Mouse (Mus musculus): ENCODE measurements at regions not wholly inside any gene's neighbourhood (a gene's known extent, or its start where the extent isn't known, plus 50 kb on each side); places are given as distances from the start of the nearest gene placed in this dataset.
"Not testable (repeated sequence)": the region's sequence is repeated elsewhere in the genome, so short reads cannot be mapped to it uniquely, and the experiment has no call there.

DNA sequence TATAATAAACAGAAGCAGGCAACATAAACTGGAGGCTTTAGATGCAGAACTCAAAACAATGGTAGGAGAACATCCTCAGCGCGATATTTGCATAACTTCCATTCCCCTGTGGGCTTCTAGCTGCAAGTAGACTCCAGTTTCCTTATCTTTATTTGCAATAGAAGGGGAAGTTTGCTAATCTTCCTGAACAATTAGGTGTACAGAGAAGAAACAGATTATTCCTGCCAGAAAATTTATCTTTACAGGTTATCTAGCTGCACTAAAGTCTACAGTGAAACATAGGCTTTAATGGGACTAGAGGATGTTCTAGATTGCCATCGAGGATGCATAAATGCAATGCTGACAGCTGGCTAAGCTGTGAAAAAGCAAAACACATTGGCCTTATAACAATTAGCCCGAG is 1544.0 kb downstream of the Efna5 start:
- no peak for DNase-seq

GRCm38 (mm10) chr17:61325401-61325800 is 1555.7 kb downstream of the Efna5 start:
- DNase-seq, result no peak

- no peak for DNase-seq
These were observed 1560.3 kb downstream of the Efna5 start for GRCm38 (mm10) chr17:61320865-61321264.

DNA sequence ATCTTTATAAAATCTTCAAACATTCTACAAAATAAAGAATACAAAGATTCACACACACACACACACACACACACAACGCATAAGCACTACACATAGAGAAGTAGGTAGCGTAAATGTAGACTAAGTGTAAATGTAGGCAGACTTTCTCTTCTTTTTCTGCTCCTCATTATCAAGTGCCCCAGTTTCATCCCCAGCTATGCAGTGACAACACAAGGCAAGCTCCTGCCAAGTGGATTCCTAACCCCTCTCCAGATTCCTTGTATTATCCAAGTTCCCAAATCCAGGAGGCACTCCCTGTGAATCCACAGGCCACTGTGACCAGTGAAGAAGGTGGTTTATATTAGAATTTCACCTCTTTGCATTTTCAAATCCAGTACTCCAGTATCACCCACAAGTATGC is 1567.7 kb downstream of the Efna5 start:
- no peak for DNase-seq

DNA sequence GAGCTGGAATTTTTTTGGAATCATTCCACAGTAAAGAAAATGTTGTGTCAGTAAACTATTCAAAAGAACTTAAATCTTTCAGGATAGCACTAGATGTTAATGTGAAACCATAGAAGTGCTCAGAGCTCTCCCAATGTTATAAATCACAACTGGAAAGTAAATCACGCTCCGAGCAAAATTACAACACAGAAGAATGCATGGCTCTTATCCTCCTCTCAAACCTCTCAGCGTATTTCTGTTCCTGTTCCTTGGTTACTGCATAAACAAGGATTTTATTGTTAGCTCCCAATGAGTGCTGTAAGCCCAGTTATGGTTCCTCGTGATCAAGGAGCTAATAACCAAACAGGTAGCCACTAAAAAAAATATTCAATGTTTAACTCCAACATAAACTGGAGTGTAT is 1569.9 kb downstream of the Efna5 start:
- DNase-seq, result no peak

DNA sequence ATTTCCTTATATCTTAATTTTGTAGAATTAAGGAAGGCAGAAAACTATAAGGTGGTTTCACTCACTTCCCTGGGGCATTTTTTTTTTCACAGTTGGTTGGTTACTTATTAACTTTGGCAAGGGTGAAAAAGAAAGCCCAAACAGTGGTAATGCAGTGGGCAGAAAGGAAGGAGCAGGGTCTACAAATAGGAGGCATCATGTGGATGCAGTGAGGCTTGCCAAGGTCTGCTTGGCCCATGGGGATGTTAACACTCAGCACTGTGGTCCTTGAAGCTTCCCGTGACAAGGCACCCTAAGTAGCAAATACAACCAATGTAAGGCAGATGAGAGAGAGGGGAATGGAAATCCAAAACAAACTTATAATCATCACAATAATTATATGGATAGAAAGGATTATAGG is 1577.5 kb downstream of the Efna5 start:
- DNase-seq, result no peak

- peak; percentile 13 for DNase-seq
These were observed 1579.1 kb downstream of the Efna5 start for GRCm38 (mm10) chr17:61301984-61302383.

- no peak for DNase-seq
These were observed 1579.9 kb downstream of the Efna5 start for GRCm38 (mm10) chr17:61301171-61301570.

- DNase-seq, result no peak
These were observed 1590.0 kb downstream of the Efna5 start for GRCm38 (mm10) chr17:61291129-61291528.

GRCm38 (mm10) chr17:61288590-61288989 is 1592.5 kb downstream of the Efna5 start:
- no peak for DNase-seq

DNA sequence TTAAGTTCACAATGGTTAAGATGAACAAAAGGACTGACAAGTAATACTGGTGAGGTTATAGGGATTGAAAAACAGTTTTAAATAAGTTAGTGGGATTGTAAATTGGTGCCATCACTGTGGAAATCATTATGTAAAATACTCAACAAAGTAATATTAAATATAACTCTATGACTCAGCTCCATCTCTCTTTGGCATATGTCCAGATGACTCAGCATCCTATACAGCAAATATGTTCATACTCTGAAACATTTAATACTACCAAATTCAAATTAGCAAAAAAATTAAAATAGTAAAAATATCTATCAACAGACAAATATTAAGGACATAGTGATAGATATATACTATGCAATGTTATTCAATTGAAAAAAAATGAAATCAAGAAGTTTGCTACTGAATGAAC is 1607.5 kb downstream of the Efna5 start:
- DNase-seq, result no peak

DNA sequence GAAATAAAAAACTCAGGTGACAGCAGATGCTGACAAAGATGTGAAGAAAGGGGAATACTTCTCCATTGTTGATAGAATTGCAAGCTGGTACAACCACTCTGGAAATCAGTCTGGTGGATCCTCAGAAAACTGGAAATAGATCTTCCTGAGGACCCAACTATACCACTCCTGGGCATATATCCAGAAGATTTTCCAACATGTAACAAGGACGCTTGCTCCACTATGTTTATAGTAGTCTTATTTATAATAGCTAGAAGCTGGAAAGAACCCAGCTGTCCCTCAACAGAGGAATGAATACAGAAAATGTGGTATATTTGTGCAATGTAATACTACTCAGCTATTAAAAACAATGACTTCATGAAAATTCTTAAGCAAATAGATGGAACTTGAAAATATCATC is 1624.6 kb downstream of the Efna5 start:
- not testable (repeated sequence) for DNase-seq

DNA sequence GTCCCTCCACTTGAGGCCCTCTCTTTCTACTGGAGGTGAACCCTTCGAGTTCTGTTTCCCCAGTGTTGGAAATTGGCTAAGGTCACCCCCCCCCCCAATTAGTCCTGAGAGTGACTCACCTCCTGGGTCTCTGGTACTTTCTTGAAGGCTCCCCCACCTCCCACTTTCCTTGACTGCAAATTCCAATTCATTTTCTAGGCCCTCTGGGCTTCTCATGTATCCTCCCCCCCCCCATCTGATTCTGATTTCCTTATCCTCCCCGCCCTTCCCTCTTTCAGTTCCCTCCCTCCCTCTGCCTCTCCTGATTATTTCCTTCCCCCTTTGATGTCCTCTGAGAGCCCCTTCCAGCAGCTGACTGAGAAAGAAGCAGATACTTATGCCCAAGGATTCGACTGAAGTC is 1632.7 kb downstream of the Efna5 start:
- no peak for DNase-seq

GRCm38 (mm10) chr17:61217198-61217722 is 1663.9 kb downstream of the Efna5 start:
- no peak for DNase-seq

DNA sequence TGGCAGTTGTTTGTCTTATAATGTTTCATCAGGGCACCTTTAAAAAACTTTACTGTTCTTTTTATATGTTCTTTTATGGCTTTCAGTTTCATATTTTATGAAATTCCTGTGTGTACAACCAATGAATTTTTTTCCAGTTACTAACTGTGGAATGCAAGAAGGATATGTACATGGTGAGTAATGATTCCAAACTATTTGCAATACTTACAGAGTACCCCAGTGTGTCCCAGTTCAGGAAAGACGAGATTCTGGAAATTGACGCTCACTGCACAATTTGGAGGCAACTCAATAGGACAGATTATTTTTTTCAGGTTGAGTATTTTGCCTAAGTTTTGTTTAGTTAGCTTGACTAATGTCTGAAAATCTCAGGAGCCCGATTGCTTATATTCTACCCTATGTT is 1676.8 kb downstream of the Efna5 start:
- no peak for DNase-seq

GRCm38 (mm10) chr17:61187880-61188279 is 1693.2 kb downstream of the Efna5 start:
- DNase-seq, result not testable (repeated sequence)

GRCm38 (mm10) chr17:61176586-61176985 is 1704.5 kb downstream of the Efna5 start:
- no peak for DNase-seq

- DNase-seq, result no peak
These were observed 1721.7 kb downstream of the Efna5 start for GRCm38 (mm10) chr17:61159437-61159836.

DNA sequence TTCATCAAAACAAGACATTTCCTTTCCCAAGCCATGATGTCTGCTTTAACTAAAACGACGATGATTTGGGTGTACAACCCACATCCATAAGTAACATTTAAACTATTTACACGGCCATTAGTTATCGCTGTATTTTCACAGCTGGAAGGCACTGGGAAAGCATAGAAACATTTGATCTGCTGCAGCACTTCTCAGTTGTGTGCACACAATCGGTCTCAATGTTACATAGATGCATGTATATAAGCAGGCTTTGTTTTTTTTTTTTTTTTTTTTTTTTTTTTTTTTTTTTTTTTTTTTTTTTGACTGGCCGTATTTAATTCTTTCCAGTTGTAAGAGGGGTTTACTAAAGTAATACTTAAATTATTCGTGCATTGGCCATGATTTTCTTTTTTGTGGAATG is 1744.1 kb downstream of the Efna5 start:
- no peak for DNase-seq

GRCm38 (mm10) chr17:61127767-61128166 is 1753.3 kb downstream of the Efna5 start:
- no peak for DNase-seq

DNA sequence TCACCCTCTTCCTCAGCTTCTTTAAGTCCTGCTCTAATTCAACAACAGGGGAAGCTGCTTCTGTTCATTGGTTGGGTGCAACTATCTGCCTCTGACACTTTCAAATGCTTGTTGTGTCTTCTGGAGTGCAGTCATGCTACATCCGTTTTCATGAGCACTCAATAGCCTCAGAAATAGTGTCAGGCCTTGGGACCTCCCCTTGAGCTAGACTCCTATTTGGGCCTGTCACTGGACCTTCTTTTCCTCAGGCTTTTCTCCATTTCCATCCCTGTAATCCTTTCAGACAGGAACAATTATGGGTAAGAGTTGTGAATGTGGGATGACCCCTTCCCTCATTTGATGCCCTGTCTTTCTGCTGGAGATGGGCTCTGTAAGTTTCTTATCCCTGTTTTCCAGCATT is 1774.8 kb downstream of the Efna5 start:
- no peak for DNase-seq

DNA sequence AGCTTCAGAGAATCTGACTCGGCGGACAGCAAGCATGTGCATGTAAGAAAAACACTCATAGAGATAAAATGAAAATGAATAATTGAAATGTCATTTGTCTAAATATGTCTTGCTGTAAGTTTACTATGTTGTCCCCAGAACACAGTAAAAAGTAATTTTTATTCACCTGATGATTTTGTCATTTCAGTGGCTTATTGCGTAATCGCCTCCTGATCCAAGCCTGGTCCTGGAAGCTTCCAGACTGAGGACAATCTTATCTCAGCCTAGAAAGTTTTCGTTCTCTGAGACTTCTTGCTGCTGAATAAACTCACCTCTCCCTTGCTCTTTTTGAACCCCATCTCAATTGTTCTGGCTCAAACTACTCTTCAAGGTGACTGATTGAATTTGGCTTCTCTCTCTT is 1820.7 kb downstream of the Efna5 start:
- no peak for DNase-seq

- DNase-seq, result no peak
These were observed 1822.6 kb downstream of the Efna5 start for GRCm38 (mm10) chr17:61058471-61058870.

DNA sequence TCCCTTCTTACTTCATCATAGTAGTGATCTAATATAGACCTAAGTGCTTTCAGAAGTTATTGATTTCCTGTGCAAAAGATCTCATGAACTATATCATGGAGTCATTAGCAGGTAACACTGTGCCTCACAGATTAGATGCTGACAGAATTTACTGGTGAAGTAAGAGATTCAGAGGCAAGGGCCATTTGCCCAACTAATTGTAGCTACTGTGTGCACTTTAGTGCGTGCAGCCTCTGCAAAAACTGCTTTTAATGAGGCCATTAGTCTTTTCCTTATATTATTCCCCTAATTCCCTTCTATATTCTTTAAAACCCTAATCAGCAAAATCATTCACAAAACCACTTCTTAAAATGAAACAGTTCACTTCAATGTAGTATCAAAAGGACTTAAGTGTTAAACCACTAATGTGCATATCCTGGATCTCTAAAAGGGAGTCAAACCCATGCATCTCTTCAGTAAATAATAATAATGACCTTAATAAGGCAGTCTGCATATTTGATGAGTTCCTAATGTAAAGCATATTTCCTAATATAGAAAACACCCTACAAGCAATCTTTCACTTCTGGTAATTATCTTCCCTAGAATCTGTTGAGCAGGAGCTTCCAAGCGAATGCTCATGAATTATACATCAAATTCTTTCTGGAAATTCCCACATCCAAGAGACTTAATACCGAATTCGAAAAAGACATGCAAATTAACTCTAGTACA is 1847.4 kb downstream of the Efna5 start:
- DNase-seq, result no peak

DNA sequence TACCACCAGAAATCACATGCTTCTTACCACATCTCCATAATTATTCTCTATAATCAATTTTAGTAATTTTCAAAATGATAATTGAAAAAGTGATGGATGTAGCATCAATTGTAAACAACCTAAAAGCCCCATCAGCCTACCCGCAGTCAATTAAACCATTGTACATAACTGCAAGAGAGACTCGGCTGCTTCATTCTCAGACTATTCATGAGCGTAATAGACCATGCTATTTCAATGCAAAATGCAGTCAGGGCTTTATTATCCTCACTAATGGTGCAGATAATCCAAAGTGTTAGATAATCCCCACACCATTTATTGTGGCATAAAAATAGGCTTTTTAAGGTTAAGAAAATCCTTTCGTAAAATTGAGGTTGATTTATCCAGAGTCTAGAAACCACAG is 1862.5 kb downstream of the Efna5 start:
- DNase-seq, result no peak

Data from kidney, adult 11 months (tissue).